Mouse (Mus musculus) frontal cortex, postnatal 36 days (tissue): Measurements from ENCODE around the gene Gm10024.
"Not testable (repeated sequence)": the region's sequence is repeated elsewhere in the genome, so short reads cannot be mapped to it uniquely, and the experiment has no call there.

Experiments used
- DNase-seq, 2 experiments: peaks; one replicate each; pipeline ENCODE4 v3.0.0; 2022; ENCODE audit warnings: low spot score in 2 of 2

The Gm10024 gene

GRCm38 (mm10) chr10:77729241-77729640 is 18.0 kb downstream of the Gm10024 start:
- DNase-seq: no peak

GRCm38 (mm10) chr10:77735928-77736327 is 24.7 kb downstream of the Gm10024 start:
- no peak for DNase-seq

GRCm38 (mm10) chr10:77738929-77739328 is 27.7 kb downstream of the Gm10024 start:
- no peak for DNase-seq

- DNase-seq: not testable (repeated sequence)
These were observed 30.8 kb downstream of the Gm10024 start, which contains the start of gene Gm18596 for GRCm38 (mm10) chr10:77741924-77742688. TSS of gene Gm18596 (minus strand) at chr10:77742638.

- not testable (repeated sequence) for DNase-seq
These were observed 39.4 kb downstream of the Gm10024 start for GRCm38 (mm10) chr10:77750686-77751085.

- DNase-seq: not testable (repeated sequence)
These were observed 40.0 kb downstream of the Gm10024 start, which contains the start of gene Gm9736 for GRCm38 (mm10) chr10:77751254-77751653. TSS of gene Gm9736 (minus strand) at chr10:77751354.

GRCm38 (mm10) chr10:77752312-77752711 is 41.1 kb downstream of the Gm10024 start:
- DNase-seq: not testable (repeated sequence)

- DNase-seq: no peak
These were observed 42.2 kb downstream of the Gm10024 start for GRCm38 (mm10) chr10:77753448-77753847.

- DNase-seq: not testable (repeated sequence)
These were observed 48.3 kb downstream of the Gm10024 start, which contains the start of gene Gm3233 for GRCm38 (mm10) chr10:77759582-77759981. TSS of gene Gm3233 (minus strand) at chr10:77759682.
